Mouse (Mus musculus) liver, adult 2 months (tissue): ENCODE results near the gene Mus81.

Experiments used
- CTCF ChIP-seq: fragments of 200-500 bp; IDR thresholded peaks from 2 replicates; pipeline ENCODE4 v1.5.1; 2011; ENCODE audit warnings: low read depth, low read length, control low read depth
- POLR2A ChIP-seq: fragments of 200-500 bp; IDR thresholded peaks from 2 replicates; pipeline ENCODE4 v1.6.1; 2011; ENCODE audit warnings: low read length, control low read depth; ENCODE audit not compliant: insufficient read depth; ENCODE audit errors: extremely low read depth

- TF ChIP-seq CTCF (no peak), POLR2A (no peak)
Observed at GRCm38 (mm10) chr19:5486286-5486685, 1.9 kb downstream of the Mus81 start.
